Mouse (Mus musculus): ENCODE results near the gene Etfb.

DNA sequence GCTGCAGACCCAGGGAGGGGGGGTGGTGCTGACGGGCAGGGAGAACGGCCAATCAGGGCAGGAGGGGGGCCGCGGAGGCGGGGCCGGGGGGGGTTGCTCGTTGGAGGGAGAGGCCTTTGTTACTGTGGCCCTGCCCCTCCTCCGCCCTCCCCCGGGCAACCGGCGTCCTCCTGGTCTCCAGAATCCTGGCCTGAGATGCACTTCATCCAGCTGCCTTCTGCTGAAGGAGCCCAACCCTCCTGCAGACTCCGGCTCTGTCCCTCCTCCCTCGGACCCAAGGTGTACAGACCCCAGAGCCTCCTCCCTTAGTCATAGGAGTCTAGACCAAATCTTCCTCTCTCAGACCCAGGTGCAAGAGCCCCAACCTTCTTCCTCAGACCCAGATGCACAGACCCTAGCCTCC is 46.3 kb downstream of the Etfb start:
- TF ChIP-seq POLR2A (IDR thresholded peaks at IDR 0.05; ENCODE audit: low read depth, low read length) (no peak), CTCF (IDR thresholded peaks at IDR 0.05; ENCODE audit: extremely low read depth, insufficient read depth, insufficient read length, insufficient replicate concordance) (no peak)

All from spleen, adult 2 months (tissue).